Mouse (Mus musculus) G1E (cell line): ENCODE measurements around the gene Chd9.

Experiments
- CTCF ChIP-seq: IDR thresholded peaks from 2 replicates; pipeline ENCODE4 v1.5.1; 2012; ENCODE audit warnings: low read depth, low read length, inconsistent platforms, mixed read lengths
- GATA1 ChIP-seq: IDR thresholded peaks from 2 replicates; pipeline ENCODE4 v1.6.1; 2012; ENCODE audit warnings: borderline replicate concordance, low read length, inconsistent platforms, mixed read lengths
- GATA2 ChIP-seq: IDR thresholded peaks from 2 replicates; pipeline ENCODE4 v1.6.1; 2012; ENCODE audit warnings: low read depth, low read length, inconsistent platforms, borderline replicate concordance
- POLR2AphosphoS5 ChIP-seq: IDR thresholded peaks from 2 replicates; pipeline ENCODE4 v1.6.1; 2012; ENCODE audit warnings: low read depth, low read length, inconsistent platforms; ENCODE audit not compliant: insufficient replicate concordance
- TAL1 ChIP-seq: conservative IDR thresholded peaks from 2 replicates; pipeline ENCODE4 v1.6.1; 2012; ENCODE audit warnings: low read depth, low read length, inconsistent platforms, mixed read lengths

DNA sequence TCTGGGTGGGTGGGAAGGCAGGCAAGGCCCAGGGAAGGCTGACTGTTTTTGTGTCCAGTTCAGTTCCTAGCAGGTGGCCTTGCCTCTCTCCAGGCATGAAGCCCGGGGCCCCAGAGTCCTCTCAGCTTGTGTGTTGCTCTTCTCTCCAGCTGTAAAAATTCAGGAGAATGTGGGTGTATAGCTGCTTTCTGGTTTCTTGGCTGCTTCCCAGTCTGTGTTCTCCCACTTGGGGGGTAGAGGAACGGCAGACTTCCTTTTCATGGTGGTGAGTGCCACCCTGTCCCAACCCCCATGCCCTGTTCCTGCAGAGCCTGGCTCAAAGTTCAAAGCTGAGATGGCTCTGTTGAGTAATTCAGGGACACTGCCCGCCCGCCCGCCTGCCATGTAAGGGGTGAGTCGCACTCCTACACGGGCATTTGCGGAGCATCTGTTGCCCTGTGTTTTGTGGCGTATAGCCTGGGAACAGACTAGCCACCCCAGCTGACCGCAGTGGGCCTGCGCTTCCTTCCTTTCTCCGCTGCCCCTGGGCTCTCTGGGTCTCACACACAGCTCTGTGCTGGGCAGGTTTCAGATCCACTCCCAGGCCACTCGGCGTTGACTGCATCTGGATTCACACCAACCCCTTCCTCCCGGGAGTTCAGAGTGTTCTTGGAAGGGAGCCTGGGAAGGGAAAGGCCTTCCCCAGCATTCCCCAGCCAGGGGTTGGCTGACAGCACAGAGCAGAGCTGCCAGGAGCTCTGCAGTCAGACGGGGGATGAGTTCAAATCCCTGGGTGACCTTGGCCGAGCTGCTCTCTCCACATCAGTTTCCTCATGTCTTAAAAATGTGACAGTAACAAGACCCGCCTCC lies 41.1 kb downstream of the Chd9 start:
- no peak for TF ChIP-seq GATA1
- TF ChIP-seq CTCF: no peak
- TF ChIP-seq POLR2AphosphoS5: no peak
- TF ChIP-seq GATA2: no peak
- no peak for TF ChIP-seq TAL1
